Mouse (Mus musculus): ENCODE measurements around the gene Olfr1195. TPM values are rescaled to one million over a fixed set of nuclear protein-coding genes. Genes with fewer than 3 reads are reported as not detected.
"Not testable (repeated sequence)": the region's sequence is repeated elsewhere in the genome, so short reads cannot be mapped to it uniquely, and the experiment has no call there.

The Olfr1195 gene
- not detected in 2 replicates for polyA plus RNA-seq (2016; fragmentation: Nextera tagmentation; extraction: Ambion mirVana)

- Histone ChIP-seq H3K4me1 (no peaks in the 10 kb centered on the region), H3K9me3 (replicated peaks) (no peaks in the 10 kb centered on the region)
- ATAC-seq (ENCODE audit: low FRiP score), result no peak
Observed at GRCm38 (mm10) chr2:88689087-88689486, at the start of gene Olfr1195. Gene Olfr1195 (minus strand): TSS chr2:88689187.

GRCm38 (mm10) chr2:88732266-88732665 is 43.3 kb upstream of the Olfr1195 start, which contains the start of gene Olfr1197:
Gene Olfr1197 (minus strand): TSS chr2:88732366.
- H3K36me3 ChIP-seq, result no peaks in the 10 kb centered on the region
- H3K4me3 ChIP-seq, result no peak within 1 kb of the TSS
- H3K27me3 ChIP-seq, result no peaks in the 10 kb centered on the region
- no peak within 1 kb of the TSS for H3K9ac ChIP-seq
- H3K4me2 ChIP-seq (replicated peaks), result no peak within 1 kb of the TSS
- 89% methylated on average over 1 of the region's 1 CpGs for WGBS
- H3K27ac ChIP-seq, result no peak within 1 kb of the TSS
- H3K9me3 ChIP-seq (replicated peaks), result no peaks in the 10 kb centered on the region
- no peak for ATAC-seq (ENCODE audit: low FRiP score)
- no peaks in the 10 kb centered on the region for H3K4me1 ChIP-seq

More at GRCm38 (mm10) chr2:88689087-88689486, at the start of gene Olfr1195:
- H3K27me3 ChIP-seq, result no peaks in the 10 kb centered on the region
- no peak within 1 kb of the TSS for H3K4me2 ChIP-seq (replicated peaks)
- no peak within 1 kb of the TSS for H3K27ac ChIP-seq
- H3K36me3 ChIP-seq, result no peaks in the 10 kb centered on the region
- H3K9ac ChIP-seq, result no peak within 1 kb of the TSS
- H3K4me3 ChIP-seq, result no peak within 1 kb of the TSS

- Histone ChIP-seq H3K27ac (no peak within 1 kb of the TSS), H3K4me3 (no peak within 1 kb of the TSS), H3K9ac (no peak within 1 kb of the TSS), H3K4me2 (replicated peaks) (no peak within 1 kb of the TSS), H3K36me3 (no peaks in the 10 kb centered on the region), H3K4me1 (no peaks in the 10 kb centered on the region), H3K27me3 (no peaks in the 10 kb centered on the region), H3K9me3 (replicated peaks) (no peaks in the 10 kb centered on the region)
- no peak for ATAC-seq (ENCODE audit: low FRiP score)
- WGBS, result 89% methylated on average over 2 of the region's 2 CpGs
Observed at GRCm38 (mm10) chr2:88704497-88704896, 15.5 kb upstream of the Olfr1195 start, which contains the start of gene Olfr1196. Gene Olfr1196 (minus strand): TSS chr2:88704597.

- not testable (repeated sequence) for H3K27me3 ChIP-seq; H3K36me3 ChIP-seq; H3K27ac ChIP-seq; H3K4me1 ChIP-seq; H3K4me3 ChIP-seq; ATAC-seq (ENCODE audit: low FRiP score); H3K9me3 ChIP-seq (replicated peaks); H3K4me2 ChIP-seq (replicated peaks); H3K9ac ChIP-seq
Observed at GRCm38 (mm10) chr2:88675328-88675727, 13.7 kb downstream of the Olfr1195 start, which contains the start of gene Olfr1193. Gene Olfr1193 (plus strand): TSS chr2:88675628.

GRCm38 (mm10) chr2:88648209-88648608 is 40.8 kb downstream of the Olfr1195 start, which contains the start of gene Olfr1192-ps1:
Gene Olfr1192-ps1 (plus strand): TSS chr2:88648509.
- H3K4me2 ChIP-seq (replicated peaks), result no peak within 1 kb of the TSS
- no peaks in the 10 kb centered on the region for H3K9me3 ChIP-seq (replicated peaks)
- no peak for ATAC-seq (ENCODE audit: low FRiP score)
- H3K4me3 ChIP-seq, result no peak within 1 kb of the TSS
- H3K4me1 ChIP-seq, result no peaks in the 10 kb centered on the region
- H3K27ac ChIP-seq, result no peak within 1 kb of the TSS
- no peak within 1 kb of the TSS for H3K9ac ChIP-seq
- H3K36me3 ChIP-seq, result no peaks in the 10 kb centered on the region
- 50% methylated on average over 1 of the region's 1 CpGs for WGBS
- no peaks in the 10 kb centered on the region for H3K27me3 ChIP-seq

- H3K27ac ChIP-seq; H3K9me3 ChIP-seq (replicated peaks); H3K27me3 ChIP-seq; H3K4me3 ChIP-seq; H3K36me3 ChIP-seq; H3K9ac ChIP-seq; H3K4me1 ChIP-seq; ATAC-seq (ENCODE audit: low FRiP score); H3K4me2 ChIP-seq (replicated peaks): not testable (repeated sequence)
- WGBS, result 89% methylated on average over 1 of the region's 1 CpGs
Observed at GRCm38 (mm10) chr2:88640242-88640641, 48.7 kb downstream of the Olfr1195 start, which contains the start of gene Olfr1191-ps1. Gene Olfr1191-ps1 (plus strand): TSS chr2:88640542.

Other genes starting within 250 kb of the Olfr1195 start
- gene Gm13757, start 240.1 kb downstream of the Olfr1195 start, polyA plus RNA-seq (2016; fragmentation: Nextera tagmentation; extraction: Ambion mirVana), result not detected in 2 replicates
- gene Olfr1183, start 234.3 kb downstream of the Olfr1195 start, polyA plus RNA-seq (2016; fragmentation: Nextera tagmentation; extraction: Ambion mirVana), result not detected in 2 replicates
- gene Olfr1184, start 205.6 kb downstream of the Olfr1195 start, polyA plus RNA-seq (2016; fragmentation: Nextera tagmentation; extraction: Ambion mirVana), result not detected in 2 replicates
- gene Olfr1185-ps1, start 195.9 kb downstream of the Olfr1195 start, polyA plus RNA-seq (2016; fragmentation: Nextera tagmentation; extraction: Ambion mirVana), result not detected in 2 replicates
- gene Olfr1186, start 170.6 kb downstream of the Olfr1195 start, polyA plus RNA-seq (2016; fragmentation: Nextera tagmentation; extraction: Ambion mirVana), result not detected in 2 replicates
- gene Olfr1188, start 132.3 kb downstream of the Olfr1195 start, polyA plus RNA-seq (2016; fragmentation: Nextera tagmentation; extraction: Ambion mirVana), result not detected in 2 replicates
- gene Olfr1189, start 102.7 kb downstream of the Olfr1195 start, polyA plus RNA-seq (2016; fragmentation: Nextera tagmentation; extraction: Ambion mirVana), result not detected in 2 replicates
- not detected in 2 replicates for gene Olfr1191-ps1, start 48.6 kb downstream of the Olfr1195 start, polyA plus RNA-seq (2016; fragmentation: Nextera tagmentation; extraction: Ambion mirVana)
- not detected in 2 replicates for gene Olfr1192-ps1, start 40.7 kb downstream of the Olfr1195 start, polyA plus RNA-seq (2016; fragmentation: Nextera tagmentation; extraction: Ambion mirVana)
- not detected in 2 replicates for gene Olfr1193, start 13.6 kb downstream of the Olfr1195 start, polyA plus RNA-seq (2016; fragmentation: Nextera tagmentation; extraction: Ambion mirVana)
- not detected in 2 replicates for gene Olfr1196, start 15.4 kb upstream of the Olfr1195 start, polyA plus RNA-seq (2016; fragmentation: Nextera tagmentation; extraction: Ambion mirVana)
- not detected in 2 replicates for gene Olfr1197, start 43.2 kb upstream of the Olfr1195 start, polyA plus RNA-seq (2016; fragmentation: Nextera tagmentation; extraction: Ambion mirVana)
- not detected in 2 replicates for gene Olfr1198, start 62.2 kb upstream of the Olfr1195 start, polyA plus RNA-seq (2016; fragmentation: Nextera tagmentation; extraction: Ambion mirVana)
- gene Olfr1199, start 71.3 kb upstream of the Olfr1195 start, polyA plus RNA-seq (2016; fragmentation: Nextera tagmentation; extraction: Ambion mirVana), result not detected in 2 replicates
- gene Olfr1200, start 81.3 kb upstream of the Olfr1195 start, polyA plus RNA-seq (2016; fragmentation: Nextera tagmentation; extraction: Ambion mirVana), result not detected in 2 replicates
- not detected in 2 replicates for gene Olfr1201, start 103.8 kb upstream of the Olfr1195 start, polyA plus RNA-seq (2016; fragmentation: Nextera tagmentation; extraction: Ambion mirVana)
- not detected in 2 replicates for gene Olfr1202, start 125.3 kb upstream of the Olfr1195 start, polyA plus RNA-seq (2016; fragmentation: Nextera tagmentation; extraction: Ambion mirVana)
- gene Olfr1205, start 140.6 kb upstream of the Olfr1195 start, polyA plus RNA-seq (2016; fragmentation: Nextera tagmentation; extraction: Ambion mirVana), result not detected in 2 replicates
- gene Olfr1204, start 160.1 kb upstream of the Olfr1195 start, polyA plus RNA-seq (2016; fragmentation: Nextera tagmentation; extraction: Ambion mirVana), result not detected in 2 replicates
- gene Olfr1206, start 174.0 kb upstream of the Olfr1195 start, polyA plus RNA-seq (2016; fragmentation: Nextera tagmentation; extraction: Ambion mirVana), result not detected in 2 replicates
- not detected in 2 replicates for gene Olfr1208, start 213.1 kb upstream of the Olfr1195 start, polyA plus RNA-seq (2016; fragmentation: Nextera tagmentation; extraction: Ambion mirVana)
- not detected in 2 replicates for gene Olfr1209, start 226.0 kb upstream of the Olfr1195 start, polyA plus RNA-seq (2016; fragmentation: Nextera tagmentation; extraction: Ambion mirVana)
- not detected in 2 replicates for gene Olfr1211, start 248.9 kb upstream of the Olfr1195 start, polyA plus RNA-seq (2016; fragmentation: Nextera tagmentation; extraction: Ambion mirVana)